Mouse (Mus musculus): ENCODE measurements at regions not wholly inside any gene's neighbourhood (a gene's known extent, or its start where the extent isn't known, plus 50 kb on each side); places are given as distances from the start of the nearest gene placed in this dataset.
"Not testable (repeated sequence)": the region's sequence is repeated elsewhere in the genome, so short reads cannot be mapped to it uniquely, and the experiment has no call there.

DNA sequence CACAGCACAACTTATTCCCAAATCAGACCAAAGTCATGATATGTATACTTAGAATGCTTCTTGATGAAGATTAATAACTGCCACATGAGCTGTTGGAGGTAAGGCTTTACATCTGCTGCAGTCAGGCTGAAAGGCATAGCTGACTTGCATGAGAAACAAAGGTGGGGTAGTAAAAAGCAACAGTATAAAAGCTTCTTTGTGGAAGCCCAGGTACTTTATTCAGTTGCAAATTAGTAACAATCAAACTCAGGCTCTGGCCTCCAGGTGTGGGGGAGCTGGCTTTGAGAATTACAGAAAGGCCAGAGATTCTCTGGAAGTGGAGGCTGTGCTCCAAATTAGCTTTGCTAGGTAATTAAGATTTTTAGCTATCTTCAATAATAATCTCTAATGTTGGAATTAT, 608.0 kb upstream of the Ghitm start:
- no peak overlapping the region for H3K4me2 ChIP-seq (replicated peaks; ENCODE audit: low read depth)
- DNase-seq (ENCODE audit: low spot score): no peak
- H3K4me3 ChIP-seq (ENCODE audit: low read depth, low read length): no peak overlapping the region
- H3K27me3 ChIP-seq (ENCODE audit: control insufficient read depth, insufficient read depth, low read length): no peaks in the 10 kb centered on the region
- H3K9me3 ChIP-seq (ENCODE audit: control insufficient read depth, low read length): no peaks in the 10 kb centered on the region
- no peak for TF ChIP-seq EP300 (optimal IDR thresholded peaks at IDR 0.05)
- TF ChIP-seq CTCF (IDR thresholded peaks at IDR 0.05; ENCODE audit: low read depth): no peak
- H3K4me1 ChIP-seq (replicated peaks; ENCODE audit: control insufficient read depth, insufficient read depth): no peaks in the 10 kb centered on the region
- no peak for ATAC-seq (ENCODE audit: low FRiP score, low TSS enrichment)
- H3K27ac ChIP-seq (replicated peaks): no peak overlapping the region
- H3K36me3 ChIP-seq (ENCODE audit: control insufficient read depth, insufficient read depth, low read length): no peaks in the 10 kb centered on the region
- H3K9ac ChIP-seq (ENCODE audit: low read length): no peak overlapping the region

DNA sequence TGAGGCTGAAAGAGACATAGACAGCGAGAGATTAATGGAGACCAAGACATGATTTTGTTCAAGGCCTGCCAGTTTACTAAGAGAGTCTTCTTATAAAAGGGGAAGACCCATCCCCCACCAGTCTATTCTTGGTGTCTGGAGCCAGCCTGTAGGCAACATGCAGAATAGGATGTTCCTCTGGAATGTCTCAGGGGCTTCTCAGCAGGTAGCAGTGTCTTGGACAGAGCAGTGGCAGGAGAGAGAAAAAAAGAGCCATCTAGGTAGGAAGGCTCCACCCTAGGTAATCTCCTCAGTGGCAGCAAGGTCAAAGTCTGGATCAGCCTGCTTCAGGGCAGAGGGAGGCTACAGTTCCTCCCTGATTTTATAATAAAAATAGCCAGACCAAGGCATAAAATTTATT, 607.4 kb upstream of the Ghitm start:
- not testable (repeated sequence) for H3K9ac ChIP-seq (ENCODE audit: low read length); H3K36me3 ChIP-seq (ENCODE audit: control insufficient read depth, insufficient read depth, low read length); ATAC-seq (ENCODE audit: low FRiP score, low TSS enrichment); H3K27me3 ChIP-seq (ENCODE audit: control insufficient read depth, insufficient read depth, low read length); H3K4me2 ChIP-seq (replicated peaks; ENCODE audit: low read depth); H3K4me3 ChIP-seq (ENCODE audit: low read depth, low read length); H3K9me3 ChIP-seq (ENCODE audit: control insufficient read depth, low read length); DNase-seq (ENCODE audit: low spot score); H3K27ac ChIP-seq (replicated peaks); H3K4me1 ChIP-seq (replicated peaks; ENCODE audit: control insufficient read depth, insufficient read depth)
- WGBS: 86% methylated on average over 1 of the region's 1 CpGs
